Mouse (Mus musculus): ENCODE data around the gene Rel. TPM values are rescaled to one million over a fixed set of nuclear protein-coding genes. Genes with fewer than 3 reads are reported as not detected.
"Not testable (repeated sequence)": the region's sequence is repeated elsewhere in the genome, so short reads cannot be mapped to it uniquely, and the experiment has no call there.

Gene Rel
- polyA plus RNA-seq, 1 experiment = 0.73 TPM

DNA sequence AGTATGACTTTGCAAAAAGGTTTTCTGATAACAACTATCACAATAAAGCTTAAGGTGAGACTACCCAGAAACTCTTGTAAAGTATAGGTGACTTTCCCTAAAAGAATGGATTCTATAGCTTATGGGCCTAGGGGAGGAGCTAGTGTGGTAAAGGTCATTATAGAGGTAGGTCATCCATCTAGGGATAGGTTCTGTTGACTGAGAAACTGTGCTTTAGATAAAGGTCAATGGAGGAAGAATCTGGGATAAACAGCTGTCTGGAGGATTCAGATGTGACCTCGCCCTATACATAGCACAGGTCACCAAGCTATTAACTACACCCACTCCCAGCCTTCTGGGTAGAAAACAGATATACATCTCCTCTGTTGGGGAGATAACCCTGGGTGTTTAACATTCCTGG, 31.5 kb upstream of the Rel start:
- no peaks in the 10 kb centered on the region for H3K79me3 ChIP-seq (ENCODE audit: low read depth)
- H3K27me3 ChIP-seq (ENCODE audit: control insufficient read depth, insufficient read depth, insufficient read length) = peaks cover 15% of the 10 kb centered on the region
- TF ChIP-seq MAX (IDR thresholded peaks at IDR 0.05) = no peak
- no peak for TF ChIP-seq CEBPB (IDR thresholded peaks at IDR 0.05; ENCODE audit: low read depth)
- TF ChIP-seq CTCF (IDR thresholded peaks at IDR 0.05; ENCODE audit: control insufficient read depth, insufficient read depth, insufficient read length) = no peak
- no peak for TF ChIP-seq MYOD1 (IDR thresholded peaks at IDR 0.05; ENCODE audit: control insufficient read depth, insufficient read length, low read depth)
- TF ChIP-seq USF1 (IDR thresholded peaks at IDR 0.05; ENCODE audit: low read depth) = no peak
- TF ChIP-seq MYOG (IDR thresholded peaks at IDR 0.05; ENCODE audit: control insufficient read depth, extremely low read depth, insufficient read length) = no peak
- no peak for TF ChIP-seq FOSL1 (IDR thresholded peaks at IDR 0.05; ENCODE audit: insufficient read depth, low read length, poor library complexity, severe bottlenecking)
- no peaks in the 10 kb centered on the region for H3K79me2 ChIP-seq (ENCODE audit: control insufficient read depth, insufficient read depth)
- no peak overlapping the region for H3K4me3 ChIP-seq (ENCODE audit: insufficient read depth, poor library complexity, severe bottlenecking)
- H3ac ChIP-seq (ENCODE audit: control insufficient read depth, insufficient read length, low read depth) = no peak overlapping the region
- no peaks in the 10 kb centered on the region for H3K36me3 ChIP-seq (ENCODE audit: control insufficient read depth, insufficient read depth)

- H3ac ChIP-seq (ENCODE audit: control insufficient read depth, insufficient read length, low read depth) = no peak overlapping the region
- peaks cover 15% of the 10 kb centered on the region for H3K27me3 ChIP-seq (ENCODE audit: control insufficient read depth, insufficient read depth, insufficient read length)
- no peak overlapping the region for H3K4me3 ChIP-seq (ENCODE audit: insufficient read depth, poor library complexity, severe bottlenecking)
- H3K36me3 ChIP-seq (ENCODE audit: control insufficient read depth, insufficient read depth) = no peaks in the 10 kb centered on the region
- no peaks in the 10 kb centered on the region for H3K79me3 ChIP-seq (ENCODE audit: low read depth)
- TF ChIP-seq FOSL1 (IDR thresholded peaks at IDR 0.05; ENCODE audit: insufficient read depth, low read length, poor library complexity, severe bottlenecking) (no peak), USF1 (IDR thresholded peaks at IDR 0.05; ENCODE audit: low read depth) (no peak), MAX (IDR thresholded peaks at IDR 0.05) (no peak), CEBPB (IDR thresholded peaks at IDR 0.05; ENCODE audit: low read depth) (no peak), CTCF (IDR thresholded peaks at IDR 0.05; ENCODE audit: control insufficient read depth, insufficient read depth, insufficient read length) (no peak), MYOG (IDR thresholded peaks at IDR 0.05; ENCODE audit: control insufficient read depth, extremely low read depth, insufficient read length) (no peak), MYOD1 (IDR thresholded peaks at IDR 0.05; ENCODE audit: control insufficient read depth, insufficient read length, low read depth) (no peak)
- H3K79me2 ChIP-seq (ENCODE audit: control insufficient read depth, insufficient read depth) = no peaks in the 10 kb centered on the region
Measured at GRCm38 (mm10) chr11:23801851-23802250, 31.1 kb upstream of the Rel start.

- not testable (repeated sequence) for H3K79me3 ChIP-seq (ENCODE audit: low read depth); H3ac ChIP-seq (ENCODE audit: control insufficient read depth, insufficient read length, low read depth); H3K27me3 ChIP-seq (ENCODE audit: control insufficient read depth, insufficient read depth, insufficient read length); H3K79me2 ChIP-seq (ENCODE audit: control insufficient read depth, insufficient read depth); H3K4me3 ChIP-seq (ENCODE audit: insufficient read depth, poor library complexity, severe bottlenecking); H3K36me3 ChIP-seq (ENCODE audit: control insufficient read depth, insufficient read depth)
Measured at GRCm38 (mm10) chr11:23783677-23784076, 12.9 kb upstream of the Rel start.

- Histone ChIP-seq H3ac (ENCODE audit: control insufficient read depth, insufficient read length, low read depth) (no peak overlapping the region), H3K79me2 (ENCODE audit: control insufficient read depth, insufficient read depth) (no peaks in the 10 kb centered on the region), H3K4me3 (ENCODE audit: insufficient read depth, poor library complexity, severe bottlenecking) (no peak overlapping the region), H3K79me3 (ENCODE audit: low read depth) (no peaks in the 10 kb centered on the region), H3K27me3 (ENCODE audit: control insufficient read depth, insufficient read depth, insufficient read length) (no peaks in the 10 kb centered on the region), H3K36me3 (ENCODE audit: control insufficient read depth, insufficient read depth) (no peaks in the 10 kb centered on the region)
- TF ChIP-seq MYOD1 (IDR thresholded peaks at IDR 0.05; ENCODE audit: control insufficient read depth, insufficient read length, low read depth) = no peak
- TF ChIP-seq MYOG (IDR thresholded peaks at IDR 0.05; ENCODE audit: control insufficient read depth, extremely low read depth, insufficient read length) = no peak
- TF ChIP-seq FOSL1 (IDR thresholded peaks at IDR 0.05; ENCODE audit: insufficient read depth, low read length, poor library complexity, severe bottlenecking) = no peak
- no peak for TF ChIP-seq USF1 (IDR thresholded peaks at IDR 0.05; ENCODE audit: low read depth)
- no peak for TF ChIP-seq CTCF (IDR thresholded peaks at IDR 0.05; ENCODE audit: control insufficient read depth, insufficient read depth, insufficient read length)
- TF ChIP-seq CEBPB (IDR thresholded peaks at IDR 0.05; ENCODE audit: low read depth) = no peak
- no peak for TF ChIP-seq MAX (IDR thresholded peaks at IDR 0.05)
Measured at GRCm38 (mm10) chr11:23783085-23783484, 12.3 kb upstream of the Rel start.

GRCm38 (mm10) chr11:23782038-23782437, 11.3 kb upstream of the Rel start:
- H3ac ChIP-seq (ENCODE audit: control insufficient read depth, insufficient read length, low read depth) = no peak overlapping the region
- TF ChIP-seq MYOG (IDR thresholded peaks at IDR 0.05; ENCODE audit: control insufficient read depth, extremely low read depth, insufficient read length) (no peak), MYOD1 (IDR thresholded peaks at IDR 0.05; ENCODE audit: control insufficient read depth, insufficient read length, low read depth) (no peak), USF1 (IDR thresholded peaks at IDR 0.05; ENCODE audit: low read depth) (no peak), MAX (IDR thresholded peaks at IDR 0.05) (no peak), CEBPB (IDR thresholded peaks at IDR 0.05; ENCODE audit: low read depth) (no peak), FOSL1 (IDR thresholded peaks at IDR 0.05; ENCODE audit: insufficient read depth, low read length, poor library complexity, severe bottlenecking) (no peak), CTCF (IDR thresholded peaks at IDR 0.05; ENCODE audit: control insufficient read depth, insufficient read depth, insufficient read length) (no peak)
- H3K79me3 ChIP-seq (ENCODE audit: low read depth) = no peaks in the 10 kb centered on the region
- H3K27me3 ChIP-seq (ENCODE audit: control insufficient read depth, insufficient read depth, insufficient read length) = no peaks in the 10 kb centered on the region
- no peak overlapping the region for H3K4me3 ChIP-seq (ENCODE audit: insufficient read depth, poor library complexity, severe bottlenecking)
- H3K36me3 ChIP-seq (ENCODE audit: control insufficient read depth, insufficient read depth) = no peaks in the 10 kb centered on the region
- H3K79me2 ChIP-seq (ENCODE audit: control insufficient read depth, insufficient read depth) = no peaks in the 10 kb centered on the region

DNA sequence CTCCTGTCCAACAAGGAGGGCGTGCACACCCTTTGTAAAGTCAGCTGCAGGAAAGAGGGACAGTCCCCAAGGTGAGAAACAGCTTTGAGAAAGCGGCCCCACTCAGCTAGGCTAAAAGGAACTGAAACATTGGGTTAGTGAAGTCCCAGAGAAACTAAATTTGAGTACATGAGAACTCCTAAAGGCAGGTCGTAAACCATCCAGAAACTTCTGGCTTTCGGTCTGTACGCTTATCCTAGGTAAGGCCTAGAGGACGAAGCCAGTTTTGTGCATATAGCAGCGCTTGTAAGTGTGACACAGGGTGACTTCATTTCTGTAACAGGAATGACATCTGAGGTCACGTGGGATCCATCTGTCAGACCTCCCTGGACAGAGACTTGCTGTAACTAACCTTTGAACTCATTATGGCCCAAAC, 8.0 kb upstream of the Rel start:
- no peaks in the 10 kb centered on the region for H3K36me3 ChIP-seq (ENCODE audit: control insufficient read depth, insufficient read depth)
- TF ChIP-seq MYOG (IDR thresholded peaks at IDR 0.05; ENCODE audit: control insufficient read depth, extremely low read depth, insufficient read length) (no peak), MYOD1 (IDR thresholded peaks at IDR 0.05; ENCODE audit: control insufficient read depth, insufficient read length, low read depth) (no peak), CTCF (IDR thresholded peaks at IDR 0.05; ENCODE audit: control insufficient read depth, insufficient read depth, insufficient read length) (no peak)
- no peaks in the 10 kb centered on the region for H3K79me3 ChIP-seq (ENCODE audit: low read depth)
- no peak overlapping the region for H3K4me3 ChIP-seq (ENCODE audit: insufficient read depth, poor library complexity, severe bottlenecking)
- no peak overlapping the region for H3ac ChIP-seq (ENCODE audit: control insufficient read depth, insufficient read length, low read depth)
- H3K79me2 ChIP-seq (ENCODE audit: control insufficient read depth, insufficient read depth) = no peaks in the 10 kb centered on the region
- no peaks in the 10 kb centered on the region for H3K27me3 ChIP-seq (ENCODE audit: control insufficient read depth, insufficient read depth, insufficient read length)

Data from C2C12 (cell line).